Mouse (Mus musculus): ENCODE measurements at regions not wholly inside any gene's neighbourhood (a gene's known extent, or its start where the extent isn't known, plus 50 kb on each side); places are given as distances from the start of the nearest gene placed in this dataset.

- no peak for DNase-seq (ENCODE audit: low read depth, low spot score)
- TF ChIP-seq HCFC1 (IDR thresholded peaks at IDR 0.05; ENCODE audit: borderline replicate concordance, insufficient read depth, low read length) (no peak), ZNF384 (IDR thresholded peaks at IDR 0.05; ENCODE audit: low read depth, low read length) (no peak), MAFK (IDR thresholded peaks at IDR 0.05; ENCODE audit: insufficient read depth, low read depth, low read length) (no peak), ZC3H11A (IDR thresholded peaks at IDR 0.05; ENCODE audit: borderline replicate concordance, low read depth, low read length) (no peak), CHD2 (IDR thresholded peaks at IDR 0.05; ENCODE audit: low read depth, low read length) (no peak)
- no peaks in the 10 kb centered on the region for H3K9me3 ChIP-seq (ENCODE audit: control insufficient read depth, insufficient read depth, low read depth, low read length)
- H3K4me3 ChIP-seq (ENCODE audit: insufficient read depth in 1 of 2, low read depth in 1 of 2, low read length in 2 of 2, poor library complexity in 1 of 2, severe bottlenecking in 1 of 2): no peak overlapping the region
- H3K27ac ChIP-seq (ENCODE audit: insufficient read depth, low read depth, low read length, poor library complexity, severe bottlenecking): no peak overlapping the region
- no peaks in the 10 kb centered on the region for H3K4me1 ChIP-seq (ENCODE audit: control insufficient read depth in 2 of 2, insufficient read depth in 2 of 2, low read length in 2 of 2, poor library complexity in 1 of 2)
- H3K36me3 ChIP-seq (ENCODE audit: control insufficient read depth, insufficient read depth, low read length, poor library complexity, severe bottlenecking): no peaks in the 10 kb centered on the region
- in situ Hi-C loops (cut with MboI; ENCODE audit: low sequenced_read_pairs in 2 of 2, unreplicated experiment in 2 of 2): no loop called here
- H3K9ac ChIP-seq (ENCODE audit: insufficient read depth, low read depth, low read length, poor library complexity, severe bottlenecking): no peak overlapping the region
Measured at GRCm38 (mm10) chr3:133748756-133749737, 204.1 kb upstream of the Tet2 start.

- in situ Hi-C loops (cut with MboI; ENCODE audit: low sequenced_read_pairs in 2 of 2, unreplicated experiment in 2 of 2): no loop called here
- no peak overlapping the region for H3K4me3 ChIP-seq (ENCODE audit: insufficient read depth in 1 of 2, low read depth in 1 of 2, low read length in 2 of 2, poor library complexity in 1 of 2, severe bottlenecking in 1 of 2)
- H3K4me1 ChIP-seq (ENCODE audit: control insufficient read depth in 2 of 2, insufficient read depth in 2 of 2, low read length in 2 of 2, poor library complexity in 1 of 2): 0 out of 4 replicates have a peak, but pooled peaks cover 0 to 2% of the 10 kb centered on the region in 2 experiments
- TF ChIP-seq ZNF384 (IDR thresholded peaks at IDR 0.05; ENCODE audit: low read depth, low read length) (no peak), CHD2 (IDR thresholded peaks at IDR 0.05; ENCODE audit: low read depth, low read length) (no peak), MAFK (IDR thresholded peaks at IDR 0.05; ENCODE audit: insufficient read depth, low read depth, low read length) (no peak), HCFC1 (IDR thresholded peaks at IDR 0.05; ENCODE audit: borderline replicate concordance, insufficient read depth, low read length) (no peak), ZC3H11A (IDR thresholded peaks at IDR 0.05; ENCODE audit: borderline replicate concordance, low read depth, low read length) (no peak)
- no peaks in the 10 kb centered on the region for H3K9me3 ChIP-seq (ENCODE audit: control insufficient read depth, insufficient read depth, low read depth, low read length)
- H3K36me3 ChIP-seq (ENCODE audit: control insufficient read depth, insufficient read depth, low read length, poor library complexity, severe bottlenecking): no peaks in the 10 kb centered on the region
- no peak overlapping the region for H3K9ac ChIP-seq (ENCODE audit: insufficient read depth, low read depth, low read length, poor library complexity, severe bottlenecking)
- DNase-seq (ENCODE audit: low read depth, low spot score): no peak
- no peak overlapping the region for H3K27ac ChIP-seq (ENCODE audit: insufficient read depth, low read depth, low read length, poor library complexity, severe bottlenecking)
Measured at GRCm38 (mm10) chr3:133750061-133750460, 205.1 kb upstream of the Tet2 start.

GRCm38 (mm10) chr3:133750606-133751005 is 205.7 kb upstream of the Tet2 start:
- in situ Hi-C loops (cut with MboI; ENCODE audit: low sequenced_read_pairs in 2 of 2, unreplicated experiment in 2 of 2): no loop called here
- H3K36me3 ChIP-seq (ENCODE audit: control insufficient read depth, insufficient read depth, low read length, poor library complexity, severe bottlenecking): no peaks in the 10 kb centered on the region
- TF ChIP-seq ZC3H11A (IDR thresholded peaks at IDR 0.05; ENCODE audit: borderline replicate concordance, low read depth, low read length): no peak
- no peak for TF ChIP-seq MAFK (IDR thresholded peaks at IDR 0.05; ENCODE audit: insufficient read depth, low read depth, low read length)
- TF ChIP-seq HCFC1 (IDR thresholded peaks at IDR 0.05; ENCODE audit: borderline replicate concordance, insufficient read depth, low read length): no peak
- no peak for TF ChIP-seq CHD2 (IDR thresholded peaks at IDR 0.05; ENCODE audit: low read depth, low read length)
- no peak for TF ChIP-seq ZNF384 (IDR thresholded peaks at IDR 0.05; ENCODE audit: low read depth, low read length)
- H3K4me1 ChIP-seq (ENCODE audit: control insufficient read depth in 2 of 2, insufficient read depth in 2 of 2, low read length in 2 of 2, poor library complexity in 1 of 2): 0 out of 4 replicates have a peak, but pooled peaks cover 0 to 3% of the 10 kb centered on the region in 2 experiments
- no peak overlapping the region for H3K4me3 ChIP-seq (ENCODE audit: insufficient read depth in 1 of 2, low read depth in 1 of 2, low read length in 2 of 2, poor library complexity in 1 of 2, severe bottlenecking in 1 of 2)
- H3K9ac ChIP-seq (ENCODE audit: insufficient read depth, low read depth, low read length, poor library complexity, severe bottlenecking): no peak overlapping the region
- H3K27ac ChIP-seq (ENCODE audit: insufficient read depth, low read depth, low read length, poor library complexity, severe bottlenecking): no peak overlapping the region
- H3K9me3 ChIP-seq (ENCODE audit: control insufficient read depth, insufficient read depth, low read depth, low read length): no peaks in the 10 kb centered on the region
- no peak for DNase-seq (ENCODE audit: low read depth, low spot score)

GRCm38 (mm10) chr3:133751011-133751410 is 206.1 kb upstream of the Tet2 start:
- in situ Hi-C loops (cut with MboI; ENCODE audit: low sequenced_read_pairs in 2 of 2, unreplicated experiment in 2 of 2): no loop called here
- TF ChIP-seq ZC3H11A (IDR thresholded peaks at IDR 0.05; ENCODE audit: borderline replicate concordance, low read depth, low read length) (no peak), HCFC1 (IDR thresholded peaks at IDR 0.05; ENCODE audit: borderline replicate concordance, insufficient read depth, low read length) (no peak), CHD2 (IDR thresholded peaks at IDR 0.05; ENCODE audit: low read depth, low read length) (no peak), MAFK (IDR thresholded peaks at IDR 0.05; ENCODE audit: insufficient read depth, low read depth, low read length) (no peak), ZNF384 (IDR thresholded peaks at IDR 0.05; ENCODE audit: low read depth, low read length) (no peak)
- no peak overlapping the region for H3K9ac ChIP-seq (ENCODE audit: insufficient read depth, low read depth, low read length, poor library complexity, severe bottlenecking)
- no peaks in the 10 kb centered on the region for H3K36me3 ChIP-seq (ENCODE audit: control insufficient read depth, insufficient read depth, low read length, poor library complexity, severe bottlenecking)
- no peaks in the 10 kb centered on the region for H3K9me3 ChIP-seq (ENCODE audit: control insufficient read depth, insufficient read depth, low read depth, low read length)
- H3K27ac ChIP-seq (ENCODE audit: insufficient read depth, low read depth, low read length, poor library complexity, severe bottlenecking): no peak overlapping the region
- no peak overlapping the region for H3K4me3 ChIP-seq (ENCODE audit: insufficient read depth in 1 of 2, low read depth in 1 of 2, low read length in 2 of 2, poor library complexity in 1 of 2, severe bottlenecking in 1 of 2)
- DNase-seq (ENCODE audit: low read depth, low spot score): no peak
- 0 out of 4 replicates have a peak, but pooled peaks cover 0 to 3% of the 10 kb centered on the region in 2 experiments for H3K4me1 ChIP-seq (ENCODE audit: control insufficient read depth in 2 of 2, insufficient read depth in 2 of 2, low read length in 2 of 2, poor library complexity in 1 of 2)

Data from ES-E14 (cell line).